Mouse (Mus musculus) MEL (cell line): ENCODE measurements at regions not wholly inside any gene's neighbourhood (a gene's known extent, or its start where the extent isn't known, plus 50 kb on each side); places are given as distances from the start of the nearest gene placed in this dataset.

Source experiments
- DNase-seq: peaks from one replicate; pipeline ENCODE4 v3.0.0; 2011; ENCODE audit warnings: low read depth, low spot score
- H3K27ac ChIP-seq: 2 replicates; pipeline ENCODE4 v1.5.1; 2012; ENCODE audit warnings: low read depth, mild to moderate bottlenecking, control low read depth, low read length, moderate library complexity; ENCODE audit not compliant: control insufficient read depth
- H3K27me3 ChIP-seq, 2 experiments: fragments of 150-350 bp in 1 of 2; sonication (generic) in 1 of 2; 2 replicates each; pipeline ENCODE4 v1.6.1; 2012; ENCODE audit warnings: low read length in 2 of 2, mild to moderate bottlenecking in 2 of 2, improper control_type of control experiment in 1 of 2, moderate library complexity in 1 of 2; ENCODE audit not compliant: insufficient read depth in 2 of 2, control insufficient read depth in 1 of 2
- H3K36me3 ChIP-seq, 2 experiments: 2 replicates each; pipeline ENCODE4 v1.6.1; 2012 to 2014; ENCODE audit warnings: low read length in 2 of 2, improper control_type of control experiment in 1 of 2, inconsistent platforms in 1 of 2, mild to moderate bottlenecking in 1 of 2; ENCODE audit not compliant: insufficient read depth in 2 of 2, control insufficient read depth in 1 of 2
- H3K4me1 ChIP-seq, 2 experiments: fragments of 150-350 bp in 1 of 2; sonication (generic) in 1 of 2; 2 replicates each; pipeline ENCODE4 v1.6.1; 2012; ENCODE audit warnings: low read length in 2 of 2, improper control_type of control experiment in 1 of 2, mild to moderate bottlenecking in 1 of 2; ENCODE audit not compliant: insufficient read depth in 2 of 2, control insufficient read depth in 1 of 2
- H3K4me3 ChIP-seq, 2 experiments: fragments of 150-350 bp in 1 of 2; sonication (generic) in 1 of 2; 2 replicates each; pipeline ENCODE4 v1.5.1; 2012; ENCODE audit warnings: low read depth in 2 of 2, low read length in 2 of 2, mild to moderate bottlenecking in 2 of 2, moderate library complexity in 2 of 2, control low read depth in 1 of 2, improper control_type of control experiment in 1 of 2; ENCODE audit not compliant: control insufficient read depth in 1 of 2, insufficient read depth in 1 of 2
- H3K79me2 ChIP-seq: 2 replicates; pipeline ENCODE4 v1.6.1; 2012; ENCODE audit warnings: mild to moderate bottlenecking, low read length, moderate library complexity; ENCODE audit not compliant: control insufficient read depth, poor library complexity, insufficient read depth
- H3K9ac ChIP-seq: 2 replicates; pipeline ENCODE4 v1.6.1; 2012; ENCODE audit warnings: low read depth, mild to moderate bottlenecking, control low read depth, low read length, moderate library complexity; ENCODE audit not compliant: control insufficient read depth, poor library complexity, severe bottlenecking
- H3K9me3 ChIP-seq: fragments of 150-350 bp; sonication (generic); replicated peaks from 2 replicates; pipeline ENCODE4 v1.6.1; 2012; ENCODE audit warnings: mild to moderate bottlenecking, low read length, improper control_type of control experiment, moderate library complexity; ENCODE audit not compliant: insufficient read depth
- CHD2 ChIP-seq: IDR thresholded peaks from 2 replicates; pipeline ENCODE4 v1.6.1; 2011; ENCODE audit warnings: low read length, improper control_type of control experiment
- E2F4 ChIP-seq: IDR thresholded peaks from 2 replicates; pipeline ENCODE4 v1.6.1; 2011; ENCODE audit warnings: low read depth, low read length, improper control_type of control experiment, borderline replicate concordance
- EP300 ChIP-seq, 2 experiments: IDR thresholded peaks; 2 replicates each; pipeline ENCODE4 v1.6.1; 2011; ENCODE audit warnings: improper control_type of control experiment in 2 of 2, low read length in 2 of 2, low read depth in 1 of 2, mild to moderate bottlenecking in 1 of 2
- ETS1 ChIP-seq: IDR thresholded peaks from 2 replicates; pipeline ENCODE4 v1.6.1; 2012; ENCODE audit warnings: low read depth, mild to moderate bottlenecking, inconsistent platforms, low read length, improper control_type of control experiment, moderate library complexity
- GABPA ChIP-seq: IDR thresholded peaks from 2 replicates; pipeline ENCODE4 v1.6.1; 2012; ENCODE audit warnings: low read depth, mild to moderate bottlenecking, inconsistent platforms, low read length, improper control_type of control experiment, moderate library complexity
- GATA1 ChIP-seq: IDR thresholded peaks from 2 replicates; pipeline ENCODE4 v1.6.1; 2011; ENCODE audit warnings: low read depth, low read length, improper control_type of control experiment
- JUND ChIP-seq: IDR thresholded peaks from 2 replicates; pipeline ENCODE4 v1.6.1; 2011; ENCODE audit warnings: low read depth, mild to moderate bottlenecking, improper control_type of control experiment, low read length
- MAFK ChIP-seq: IDR thresholded peaks from 2 replicates; pipeline ENCODE4 v1.6.1; 2011; ENCODE audit warnings: low read depth, mild to moderate bottlenecking, low read length, improper control_type of control experiment, borderline replicate concordance
- MEF2A ChIP-seq: IDR thresholded peaks from 2 replicates; pipeline ENCODE4 v1.6.1; 2014; ENCODE audit warnings: low read depth, mild to moderate bottlenecking, inconsistent platforms, low read length, improper control_type of control experiment; ENCODE audit not compliant: poor library complexity, insufficient replicate concordance, severe bottlenecking; ENCODE audit errors: extremely low read depth
- MXI1 ChIP-seq: IDR thresholded peaks from 2 replicates; pipeline ENCODE4 v1.6.1; 2011; ENCODE audit warnings: mild to moderate bottlenecking, low read depth, low read length, improper control_type of control experiment
- MYC ChIP-seq: IDR thresholded peaks from 2 replicates; pipeline ENCODE4 v1.6.1; 2011; ENCODE audit warnings: low read depth, mild to moderate bottlenecking, low read length, improper control_type of control experiment, moderate library complexity
- NELFE ChIP-seq: IDR thresholded peaks from 2 replicates; pipeline ENCODE4 v1.6.1; 2011; ENCODE audit warnings: low read depth, low read length, improper control_type of control experiment
- POLR2A ChIP-seq, 2 experiments: IDR thresholded peaks; 2 replicates each; pipeline ENCODE4 v1.6.1; 2011 to 2012; ENCODE audit warnings: low read length in 2 of 2, mild to moderate bottlenecking in 2 of 2, control low read depth in 1 of 2, improper control_type of control experiment in 1 of 2, low read depth in 1 of 2, moderate library complexity in 1 of 2; ENCODE audit not compliant: control insufficient read depth in 1 of 2, insufficient read depth in 1 of 2, poor library complexity in 1 of 2
- POLR2AphosphoS2 ChIP-seq: IDR thresholded peaks from 2 replicates; pipeline ENCODE4 v1.6.1; 2011; ENCODE audit warnings: low read length, improper control_type of control experiment
- POLR2AphosphoS5 ChIP-seq: IDR thresholded peaks from 2 replicates; pipeline ENCODE4 v1.6.1; 2012; ENCODE audit warnings: low read depth, borderline replicate concordance, mild to moderate bottlenecking, inconsistent platforms, low read length, moderate library complexity, mixed read lengths
- RCOR1 ChIP-seq: IDR thresholded peaks from 2 replicates; pipeline ENCODE4 v1.6.1; 2012; ENCODE audit warnings: low read depth, mild to moderate bottlenecking, inconsistent platforms, low read length, improper control_type of control experiment
- TBP ChIP-seq: IDR thresholded peaks from 2 replicates; pipeline ENCODE4 v1.8.0; 2011; ENCODE audit warnings: low read depth, low read length, improper control_type of control experiment
- TCF12 ChIP-seq: IDR thresholded peaks from 2 replicates; pipeline ENCODE4 v1.6.1; 2014; ENCODE audit warnings: low read depth, mild to moderate bottlenecking, inconsistent platforms, low read length, improper control_type of control experiment, moderate library complexity
- USF1 ChIP-seq: IDR thresholded peaks from 2 replicates; pipeline ENCODE4 v1.6.1; 2014; ENCODE audit warnings: low read depth, mild to moderate bottlenecking, inconsistent platforms, low read length, improper control_type of control experiment, moderate library complexity
- USF2 ChIP-seq, 2 experiments: IDR thresholded peaks; 2 replicates each; pipeline ENCODE4 v1.6.1; 2011 to 2012; ENCODE audit warnings: improper control_type of control experiment in 2 of 2, low read length in 2 of 2, borderline replicate concordance in 1 of 2, inconsistent platforms in 1 of 2, low read depth in 1 of 2, mild to moderate bottlenecking in 1 of 2; ENCODE audit not compliant: insufficient read depth in 1 of 2
- ZC3H11A ChIP-seq: IDR thresholded peaks from 2 replicates; pipeline ENCODE4 v1.6.1; 2012; ENCODE audit warnings: low read depth, mild to moderate bottlenecking, inconsistent platforms, low read length, improper control_type of control experiment
- ZMIZ1 ChIP-seq: IDR thresholded peaks from 2 replicates; pipeline ENCODE4 v1.6.1; 2012; ENCODE audit warnings: low read depth, mild to moderate bottlenecking, inconsistent platforms, low read length, improper control_type of control experiment, moderate library complexity
- ZNF384 ChIP-seq: IDR thresholded peaks from 2 replicates; pipeline ENCODE4 v1.6.1; 2012; ENCODE audit warnings: low read depth, mild to moderate bottlenecking, inconsistent platforms, low read length, improper control_type of control experiment

DNA sequence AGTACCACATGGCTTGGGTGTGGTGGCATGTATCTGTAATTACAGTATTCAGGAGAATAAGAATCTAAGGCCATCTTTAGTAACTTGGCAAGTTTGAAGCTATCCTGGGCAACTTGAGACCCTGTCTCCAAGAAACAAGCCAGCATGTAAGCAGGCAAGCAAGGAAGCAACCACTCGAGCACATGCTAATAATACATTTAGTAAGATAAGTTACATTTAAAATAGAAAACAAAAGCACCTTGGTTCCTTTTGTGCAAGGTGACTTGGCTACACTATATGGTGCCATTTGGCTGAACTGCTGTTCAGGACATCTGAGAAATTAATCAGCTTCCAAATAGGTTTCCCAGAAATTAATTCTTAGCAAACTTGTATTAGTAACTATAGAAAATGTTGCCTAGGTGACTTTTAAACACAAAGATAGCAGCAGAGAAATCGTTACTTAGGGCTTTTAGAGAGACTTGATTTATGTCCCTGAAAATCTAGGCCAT lies 68.1 kb upstream of the Lrrc55 start:
- peaks cover 2% of the 10 kb centered on the region in 2 experiments; a peak in 2 of 4 replicates for H3K27me3 ChIP-seq
- H3K9me3 ChIP-seq: no peaks in the 10 kb centered on the region
- no peak overlapping the region for H3K27ac ChIP-seq
- H3K9ac ChIP-seq: no peak overlapping the region
- H3K4me1 ChIP-seq: no peaks in the 10 kb centered on the region
- no peaks in the 10 kb centered on the region for H3K36me3 ChIP-seq
- no peak for DNase-seq
- H3K4me3 ChIP-seq: no peak overlapping the region
- no peaks in the 10 kb centered on the region for H3K79me2 ChIP-seq
- no peak for TF ChIP-seq JUND
- TF ChIP-seq USF2 (IDR thresholded peaks at IDR 0.05; ENCODE audit: borderline replicate concordance in 1 of 2, insufficient read depth in 1 of 2, low read depth in 1 of 2, low read length in 2 of 2): no peak
- no peak for TF ChIP-seq ZNF384
- no peak for TF ChIP-seq MXI1
- TF ChIP-seq POLR2AphosphoS5: no peak
- TF ChIP-seq TCF12: no peak
- no peak for TF ChIP-seq ETS1
- TF ChIP-seq ZMIZ1: no peak
- TF ChIP-seq POLR2A (IDR thresholded peaks at IDR 0.05; ENCODE audit: control insufficient read depth in 1 of 2, insufficient read depth in 1 of 2, low read depth in 1 of 2, low read length in 2 of 2, poor library complexity in 1 of 2): no peak
- no peak for TF ChIP-seq USF1
- no peak for TF ChIP-seq E2F4
- TF ChIP-seq MEF2A: no peak
- no peak for TF ChIP-seq POLR2AphosphoS2
- no peak for TF ChIP-seq MAFK
- TF ChIP-seq EP300 (IDR thresholded peaks at IDR 0.05; ENCODE audit: low read depth in 1 of 2, low read length in 2 of 2): no peak
- TF ChIP-seq TBP: no peak
- no peak for TF ChIP-seq NELFE
- TF ChIP-seq, all 39 proteins: peak for 0

DNA sequence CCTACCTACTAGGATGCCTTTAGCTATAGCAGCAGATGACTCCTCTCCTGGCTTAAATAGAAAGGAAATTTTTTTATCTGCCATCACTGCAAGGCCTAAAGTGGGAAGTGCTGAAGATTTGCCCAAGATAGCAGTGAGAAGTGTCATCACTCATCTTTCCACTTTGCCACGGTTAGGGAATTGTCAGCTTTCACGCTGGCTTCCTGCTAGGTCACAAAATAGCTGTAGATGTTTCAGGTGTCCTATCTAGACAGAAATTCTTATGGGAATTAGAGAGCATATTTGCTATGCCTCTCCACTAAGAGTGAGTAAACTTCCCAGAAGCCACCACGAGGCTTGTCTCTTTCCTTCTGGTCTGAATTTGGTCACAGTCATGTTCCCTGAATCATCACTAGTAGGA lies 60.4 kb upstream of the Lrrc55 start:
- peaks cover 0 to 7% of the 10 kb centered on the region in 2 experiments; a peak in 2 of 4 replicates for H3K27me3 ChIP-seq
- no peaks in the 10 kb centered on the region for H3K36me3 ChIP-seq
- H3K79me2 ChIP-seq: no peaks in the 10 kb centered on the region
- H3K27ac ChIP-seq: no peak overlapping the region
- H3K9me3 ChIP-seq: no peaks in the 10 kb centered on the region
- no peak overlapping the region for H3K4me3 ChIP-seq
- TF ChIP-seq RCOR1: no peak
- TF ChIP-seq CHD2: no peak
- no peak for TF ChIP-seq GABPA
- TF ChIP-seq GATA1: no peak
- TF ChIP-seq MYC: no peak
- TF ChIP-seq TCF12: no peak
- TF ChIP-seq ZC3H11A: no peak
- TF ChIP-seq MEF2A: no peak
- no peak for TF ChIP-seq POLR2A (IDR thresholded peaks at IDR 0.05; ENCODE audit: control insufficient read depth in 1 of 2, insufficient read depth in 1 of 2, low read depth in 1 of 2, low read length in 2 of 2, poor library complexity in 1 of 2)
- no peak for DNase-seq
- H3K4me1 ChIP-seq: no peaks in the 10 kb centered on the region
- no peak overlapping the region for H3K9ac ChIP-seq
